Mouse (Mus musculus): ENCODE measurements around the gene Clec11a.

DNA sequence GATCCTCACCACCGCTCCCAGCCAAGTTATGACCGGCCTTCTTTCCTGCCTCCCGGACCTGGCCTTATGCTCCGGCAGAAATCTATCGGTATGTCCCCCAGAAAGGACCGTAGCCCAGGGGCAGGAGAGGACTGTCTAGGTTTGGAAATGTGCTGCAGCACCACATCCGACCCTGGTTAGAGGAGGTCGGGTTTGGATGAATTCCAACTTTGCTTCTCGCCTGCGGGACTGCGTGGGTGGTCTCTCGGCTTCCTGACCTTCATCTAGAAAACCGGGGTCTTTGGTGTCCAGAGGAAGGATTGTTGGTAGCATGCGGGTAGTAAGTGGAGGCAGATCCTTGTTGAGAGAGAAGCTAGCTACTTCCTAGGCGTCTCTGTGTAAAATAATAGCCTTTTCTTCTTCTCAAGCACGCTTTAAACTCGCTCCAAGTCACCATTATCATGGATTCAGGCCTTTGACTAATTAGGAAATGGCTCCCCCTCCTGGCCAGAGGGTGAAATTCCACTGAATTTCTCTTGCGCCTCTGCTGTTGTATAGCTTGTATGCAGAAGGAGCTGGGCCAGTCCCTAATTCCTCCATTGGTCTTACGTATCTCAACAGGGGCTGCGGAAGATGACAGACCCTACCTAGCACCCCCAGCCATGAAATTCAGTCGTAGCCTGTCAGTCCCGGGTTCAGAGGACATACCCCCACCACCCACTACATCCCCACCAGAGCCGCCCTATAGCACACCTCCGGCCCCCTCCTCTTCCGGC is 44.4 kb upstream of the Clec11a start:
- TF ChIP-seq EP300 (IDR thresholded peaks at IDR 0.05; ENCODE audit: low read depth): no peak
- peak; percentile 85 for TF ChIP-seq CTCF (IDR thresholded peaks at IDR 0.05; ENCODE audit: low read depth)

All from liver, embryonic 14.5 days (tissue).